Mouse (Mus musculus) adrenal gland, postnatal 25 days (tissue): ENCODE measurements around the gene C2cd5. TPM values are rescaled to one million over a fixed set of nuclear protein-coding genes. Genes with fewer than 3 reads are reported as not detected.
A peak's percentile ranks its signal among the peaks of the same experiment; 100 is the strongest.

Experiments
- DNase-seq: peaks from one replicate; pipeline ENCODE4 v3.0.0; 2021; ENCODE audit warnings: mixed read lengths
- total RNA-seq: library from RNA; stranded (reverse); gene quantifications from 2 replicates; pipeline ENCODE4 v1.2.3, GENCODE M21; 2021

The C2cd5 gene
- total RNA-seq, 1 experiment from 2014 or later: 29.5 TPM

DNA sequence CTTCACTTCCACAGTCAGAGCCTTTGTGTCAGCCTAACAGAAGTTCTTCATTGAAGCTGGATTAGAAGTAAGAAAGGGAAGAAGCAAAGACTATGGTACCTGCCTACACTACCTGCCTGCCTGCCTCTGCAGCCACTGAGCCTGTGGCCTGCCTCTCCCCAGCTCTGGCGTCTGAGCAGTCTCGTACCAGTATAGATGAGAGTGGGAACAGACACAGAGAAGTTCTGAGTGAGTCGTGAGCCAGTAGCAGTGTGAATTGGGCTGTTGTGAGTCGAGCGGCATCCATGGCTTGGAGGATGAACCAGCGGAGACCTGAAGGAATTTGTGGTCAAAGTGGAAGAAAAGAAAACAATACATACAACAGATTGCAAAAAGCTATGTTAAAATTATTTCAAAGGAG is 26.5 kb downstream of the C2cd5 start:
- DNase-seq: no peak

GRCm38 (mm10) chr6:143072412-143073014 is 27.4 kb downstream of the C2cd5 start:
- DNase-seq: peak; percentile 5

GRCm38 (mm10) chr6:143070736-143071135 is 29.2 kb downstream of the C2cd5 start:
- DNase-seq: no peak

- no peak for DNase-seq
Measured at GRCm38 (mm10) chr6:143070019-143070418, 29.9 kb downstream of the C2cd5 start.

- no peak for DNase-seq
Measured at GRCm38 (mm10) chr6:143069606-143070005, 30.3 kb downstream of the C2cd5 start.

DNA sequence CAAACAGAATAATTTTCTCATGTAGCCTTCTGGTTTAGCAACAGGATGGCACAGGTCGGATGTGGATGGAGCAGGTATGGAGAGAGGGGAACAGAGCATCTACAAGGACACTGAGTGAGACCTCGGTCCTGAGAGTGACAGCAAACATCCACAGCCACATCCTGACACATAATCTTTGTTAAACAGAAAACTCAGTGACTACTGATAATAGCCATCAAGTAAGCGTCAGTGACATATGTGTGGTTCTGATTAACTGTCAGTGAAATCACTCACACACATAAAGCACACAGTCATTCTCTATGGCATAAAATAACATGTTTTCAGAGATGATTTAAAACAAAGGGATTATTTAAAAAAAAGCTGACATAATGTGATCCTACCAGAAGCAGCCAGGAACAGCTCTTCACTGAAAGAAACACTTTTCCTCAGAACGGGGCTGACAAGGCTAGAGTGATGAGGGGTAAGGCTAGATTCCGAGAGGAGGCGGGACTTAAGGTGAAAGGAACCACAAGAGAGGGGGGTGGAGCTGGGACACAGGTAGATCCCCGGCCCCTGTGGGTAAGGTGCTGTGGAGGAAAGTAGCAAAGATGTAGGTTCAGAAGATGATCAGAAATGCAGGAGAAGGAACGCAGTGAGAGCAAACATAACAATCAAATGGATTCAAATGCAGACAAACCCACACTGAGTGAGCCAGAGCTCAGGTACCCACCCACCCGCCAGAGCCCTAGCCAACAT is 31.6 kb downstream of the C2cd5 start:
- DNase-seq: no peak

DNA sequence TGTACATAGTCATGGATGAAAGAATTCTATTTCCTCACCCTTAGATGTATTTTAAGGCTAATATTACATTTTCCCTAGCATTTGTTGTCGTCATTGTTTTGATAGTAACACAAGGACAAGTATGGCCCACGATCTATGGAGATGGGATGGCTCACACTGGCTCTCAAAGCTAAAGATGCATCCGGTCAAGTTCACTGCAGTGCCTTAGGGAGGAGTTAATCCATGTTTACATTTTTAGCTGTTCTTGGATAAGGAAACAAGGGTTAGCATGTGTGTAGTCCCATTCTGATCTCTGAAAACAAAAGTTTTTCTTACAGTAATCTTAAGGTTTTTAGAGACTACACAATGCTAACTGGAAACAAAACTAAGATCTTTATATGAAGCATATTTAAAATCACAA is 32.3 kb downstream of the C2cd5 start:
- DNase-seq: no peak

GRCm38 (mm10) chr6:143066859-143067258 is 33.1 kb downstream of the C2cd5 start:
- DNase-seq: no peak

- no peak for DNase-seq
Measured at GRCm38 (mm10) chr6:143064047-143064446, 35.9 kb downstream of the C2cd5 start.

DNA sequence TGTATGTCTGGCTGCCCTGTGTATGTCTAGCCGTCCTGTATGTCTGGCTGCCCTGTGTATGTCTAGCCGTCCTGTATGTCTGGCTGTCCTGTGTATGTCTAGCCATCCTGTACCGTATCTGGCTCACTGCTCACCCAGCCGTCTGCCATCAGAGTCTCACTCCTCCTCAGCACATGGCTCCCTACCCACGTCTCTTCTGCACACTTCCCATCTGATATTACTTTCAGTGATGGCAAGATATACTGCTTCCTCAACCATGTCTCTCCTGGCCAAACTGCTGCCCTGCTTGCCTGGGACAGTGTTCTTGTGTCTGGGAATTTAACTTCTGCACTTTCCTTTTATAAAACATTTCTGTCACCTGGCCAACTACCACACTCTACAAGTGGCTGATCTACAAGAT is 42.3 kb downstream of the C2cd5 start:
- no peak for DNase-seq

DNA sequence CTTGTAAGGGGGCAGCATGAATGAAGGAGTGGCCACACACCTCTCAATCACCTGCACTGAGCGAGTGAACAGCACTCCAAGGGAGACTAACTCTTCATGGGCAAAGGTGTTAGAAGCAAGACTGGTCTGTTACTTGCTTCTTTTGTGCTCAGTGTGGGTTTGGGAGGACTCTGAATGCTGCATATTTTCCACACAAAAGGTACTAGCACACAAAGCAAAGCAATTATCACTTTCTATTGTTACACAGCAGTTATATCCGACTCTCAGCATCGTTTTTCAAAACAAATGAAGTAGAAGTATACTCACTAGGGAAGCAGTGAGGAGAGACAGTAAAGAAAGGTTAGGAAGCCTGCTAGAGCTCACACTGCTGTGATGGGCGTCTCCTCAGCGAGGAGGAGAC is 48.4 kb downstream of the C2cd5 start:
- no peak for DNase-seq

DNA sequence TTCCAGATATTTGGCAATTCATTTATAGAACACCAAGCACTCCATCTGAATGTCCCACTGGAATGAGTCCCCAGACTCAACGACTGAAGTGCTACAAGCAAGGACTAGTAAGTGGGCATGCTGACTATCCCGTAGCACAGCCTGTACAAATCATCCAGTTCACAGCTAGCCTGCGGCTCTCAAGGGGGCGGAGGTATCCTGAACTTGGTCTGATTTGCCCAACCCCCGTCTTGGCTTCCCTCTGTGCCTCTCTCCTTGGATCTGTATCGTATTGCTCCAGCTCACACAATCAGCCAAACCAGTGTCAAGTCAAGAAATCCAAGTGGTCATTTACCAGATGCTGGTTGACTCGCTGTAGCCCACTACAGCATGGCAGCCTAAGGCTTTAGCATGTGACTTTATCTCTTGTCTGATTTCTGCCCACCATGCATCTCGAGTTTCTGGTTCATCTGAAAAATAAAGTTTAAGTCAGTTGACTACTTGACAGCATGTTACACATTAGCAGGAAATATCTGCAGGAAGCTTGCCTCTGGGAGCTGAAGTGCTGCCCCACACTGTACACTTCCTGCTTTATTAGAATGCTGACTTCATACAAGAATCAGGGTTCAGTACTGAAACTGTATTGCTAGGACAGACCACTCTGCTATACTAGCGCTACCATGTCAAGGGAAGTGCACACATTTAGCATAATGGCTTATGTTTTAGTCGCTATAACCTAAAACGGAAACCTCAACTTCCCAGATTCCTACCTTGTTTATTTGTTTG is 50.0 kb downstream of the C2cd5 start:
- DNase-seq: no peak

DNA sequence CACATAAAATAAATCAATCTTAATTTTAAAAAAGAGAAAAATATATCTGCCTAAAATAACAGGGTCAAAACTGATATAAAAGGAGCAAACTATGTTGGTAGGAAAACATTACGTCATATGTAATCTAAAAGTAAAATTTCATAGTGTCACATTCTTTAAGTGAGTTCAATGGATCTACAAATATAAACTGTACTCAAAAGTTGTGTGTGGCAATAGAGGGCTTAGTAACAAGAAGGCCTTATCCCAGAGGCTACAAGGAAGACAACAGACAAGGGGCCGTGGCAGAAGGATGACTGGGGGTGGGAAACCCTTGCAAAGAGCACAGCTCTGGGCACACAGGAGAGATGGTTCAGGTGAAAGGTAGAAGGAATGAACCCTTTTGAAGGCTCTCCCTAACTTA is 50.8 kb downstream of the C2cd5 start:
- DNase-seq: no peak

- DNase-seq: no peak
Measured at GRCm38 (mm10) chr6:143047538-143048258, 52.2 kb downstream of the C2cd5 start.

GRCm38 (mm10) chr6:143041578-143041977 is 58.4 kb downstream of the C2cd5 start:
- DNase-seq: no peak

DNA sequence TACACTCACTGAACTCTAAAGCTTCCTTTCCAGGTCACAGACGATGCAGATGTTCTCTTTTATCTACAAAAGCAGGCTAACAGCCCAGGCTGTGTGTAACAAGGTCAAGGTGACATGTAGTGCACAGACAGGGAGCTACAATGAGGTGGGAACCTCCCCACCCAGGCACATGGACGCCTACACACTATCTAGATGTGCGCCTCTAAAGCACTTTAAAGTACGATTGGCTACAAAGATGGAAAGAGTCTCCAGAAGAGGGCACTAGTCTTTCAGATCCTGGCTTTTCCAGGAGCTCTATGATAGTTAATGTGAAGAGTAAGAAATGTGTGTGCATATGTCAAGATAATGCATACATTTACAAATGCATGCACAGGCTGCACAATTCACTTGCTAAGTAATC is 64.7 kb downstream of the C2cd5 start:
- no peak for DNase-seq

DNA sequence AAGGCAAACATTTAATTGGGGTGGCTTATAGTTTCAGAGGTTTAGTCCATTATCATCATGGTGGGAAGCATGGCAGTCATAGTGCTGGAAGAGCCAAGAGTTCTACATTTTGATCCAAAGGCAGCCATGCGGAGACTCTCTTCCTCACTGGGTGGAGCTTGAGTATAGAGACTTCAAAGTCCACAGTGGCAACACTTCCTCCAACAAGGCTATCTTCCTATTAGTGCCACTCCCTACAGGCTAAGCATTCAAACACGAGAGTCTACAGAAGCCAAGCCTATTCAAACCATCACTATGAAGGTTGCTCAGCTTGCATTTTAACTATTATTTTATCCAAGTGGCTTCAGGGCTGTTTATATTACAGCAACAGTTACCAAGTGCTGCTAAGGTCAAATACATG is 65.4 kb downstream of the C2cd5 start:
- no peak for DNase-seq

GRCm38 (mm10) chr6:143030521-143030920 is 69.4 kb downstream of the C2cd5 start:
- no peak for DNase-seq

DNA sequence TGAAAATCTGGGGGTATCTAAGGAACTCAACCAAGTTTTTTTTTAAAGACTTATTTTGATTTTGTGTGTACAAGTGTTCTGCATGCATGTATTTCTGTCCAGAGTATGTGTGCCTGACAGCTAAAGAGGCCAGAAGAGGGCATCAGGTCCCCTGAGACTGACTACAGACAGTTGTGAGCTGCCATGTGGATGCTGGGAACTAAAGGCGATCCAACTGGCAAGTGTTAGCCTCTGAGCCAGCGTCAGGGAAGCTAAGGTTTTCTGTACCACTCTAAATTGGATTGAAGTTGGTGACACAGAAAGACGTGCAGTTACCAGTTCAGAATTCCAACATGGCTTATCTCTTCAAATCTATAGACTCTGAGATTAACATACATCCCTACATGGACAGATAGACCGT is 72.0 kb downstream of the C2cd5 start:
- no peak for DNase-seq

DNA sequence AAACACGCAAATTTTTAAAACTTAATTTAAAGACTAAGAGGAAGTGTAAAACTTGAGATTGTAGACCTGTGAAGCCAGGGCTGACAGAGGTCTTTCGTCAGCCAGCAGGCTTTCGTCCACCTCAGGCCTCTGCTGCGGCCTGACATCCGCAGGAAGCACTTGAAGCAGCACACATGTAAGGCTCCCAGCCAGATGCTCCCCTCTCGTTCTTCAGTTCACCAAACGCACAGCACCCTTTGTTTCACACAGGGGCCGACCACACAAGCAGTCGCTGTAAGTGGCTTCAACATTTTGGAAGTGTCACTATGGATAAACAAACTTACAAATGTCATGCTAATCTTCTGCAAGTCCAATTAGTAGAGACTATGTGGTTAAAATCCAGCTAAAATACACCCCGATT is 72.5 kb downstream of the C2cd5 start:
- no peak for DNase-seq

- no peak for DNase-seq
Measured at GRCm38 (mm10) chr6:143023691-143024090, 76.2 kb downstream of the C2cd5 start.

DNA sequence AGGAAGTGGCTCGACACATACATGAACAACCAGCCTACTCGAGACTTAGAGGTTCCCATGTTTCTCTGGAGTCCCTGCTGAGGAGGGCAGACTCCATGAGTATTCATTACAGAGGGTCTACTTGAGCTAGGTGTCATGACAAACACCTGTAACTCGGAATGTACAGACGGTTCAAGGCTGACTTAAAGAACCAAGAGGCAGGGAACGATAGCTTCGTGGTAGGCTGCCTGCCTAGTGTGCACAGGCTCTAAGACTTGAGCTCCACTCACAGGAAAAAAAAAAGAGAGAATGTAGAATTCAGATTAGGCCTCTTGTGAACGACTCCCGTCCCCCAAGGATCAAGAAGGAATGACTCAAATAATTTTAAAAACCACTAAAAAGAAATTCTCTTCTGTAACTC is 78.2 kb downstream of the C2cd5 start:
- no peak for DNase-seq

GRCm38 (mm10) chr6:143020647-143021046 is 79.3 kb downstream of the C2cd5 start:
- no peak for DNase-seq
